Mouse (Mus musculus): ENCODE data around the gene Tuba3b. TPM values are rescaled to one million over a fixed set of nuclear protein-coding genes. Genes with fewer than 3 reads are reported as not detected.

The Tuba3b gene
- polyA plus RNA-seq, 3 experiments from 2014 or later: not detected

GRCm38 (mm10) chr6:145669596-145670071 is 54.1 kb downstream of the Tuba3b start:
- ATAC-seq: no peak

Other genes starting within 250 kb of the Tuba3b start
- gene Lmntd1, start 1.4 kb upstream of the Tuba3b start, polyA plus RNA-seq (2017; shearing (Covaris generic)): not detected
- gene Rassf8, start 131.0 kb downstream of the Tuba3b start, polyA plus RNA-seq (2017; shearing (Covaris generic)): under 1 TPM in 1 of 3 experiments, not detected in 2; 0.40 TPM
- under 1 TPM; 0.11 to 0.44 (median 0.35) TPM for gene Bhlhe41, start 249.8 kb downstream of the Tuba3b start, polyA plus RNA-seq (2017; shearing (Covaris generic))

Data from inflammation-experienced regulatory T-cells, adult 6 months (primary cell).